Comparison of ENCODE assay signal across 13 mouse cellular contexts in the genomic region with DNA sequence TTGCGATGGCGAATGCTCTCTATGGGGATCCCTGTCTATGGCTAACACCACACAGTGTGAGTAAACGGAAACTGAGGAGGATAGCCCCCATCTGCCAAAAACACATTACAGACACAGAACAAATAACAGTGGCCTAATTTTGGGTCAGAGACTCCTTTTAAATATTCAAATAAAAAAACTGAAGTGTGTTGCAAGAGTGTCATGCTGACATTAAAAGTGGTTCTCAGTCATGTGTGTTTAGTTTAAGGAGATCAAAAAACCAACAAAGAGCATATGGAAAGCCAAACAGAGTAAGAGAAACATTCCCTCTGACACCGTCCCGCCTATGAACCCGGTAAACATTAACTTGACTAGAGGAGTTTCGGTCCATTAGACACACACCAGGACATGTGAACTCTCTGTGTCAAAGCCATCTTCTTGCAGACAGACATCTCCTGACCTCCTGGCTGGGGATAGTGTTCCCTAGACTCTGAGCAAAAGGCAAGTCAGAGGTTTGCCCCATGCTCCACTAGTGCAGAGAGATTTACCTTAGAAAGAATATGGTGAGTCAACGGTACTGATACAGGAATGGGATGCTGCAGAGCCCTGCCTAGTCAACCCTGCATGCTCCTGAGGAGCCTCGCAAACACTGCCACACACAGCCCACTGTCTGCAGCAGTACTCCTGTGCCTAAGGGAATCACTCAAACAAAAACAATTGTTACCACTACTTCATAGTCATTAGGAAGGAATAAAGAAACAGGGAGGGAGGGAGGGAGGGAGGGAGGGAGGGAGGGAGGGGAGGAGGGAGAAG.
DNase-seq lines count a peak whose midpoint lies in the region; ATAC-seq and TF ChIP-seq lines count a peak whose summit lies in the region.
"Had no signal": no experiment of that assay in that cellular context is flagged by ENCODE, and none has a peak within 500 bp of the region (broad histone marks: within the 10 kb centered on the region; RNA-seq: fewer than 3 reads in every experiment).

No protein-coding gene starts in this region.

- H3K9me3 ChIP-seq in kidney, embryonic 14.5 days (ENCODE audit: control insufficient read depth, low read length): no peaks in the 10 kb centered on the region
- no peaks in the 10 kb centered on the region for H3K9me3 ChIP-seq in liver, embryonic 14.5 days (ENCODE audit: control insufficient read depth, low read length)
- H3K9me3 ChIP-seq: heart, embryonic 13.5 days; hindbrain, embryonic 12.5 days; midbrain, embryonic 15.5 days had no signal

- H3K4me2 ChIP-seq in kidney, embryonic 14.5 days (replicated peaks; ENCODE audit: low read depth, low read length): no peak overlapping the region
- no peak overlapping the region; the same call in 1 of the 2 replicates for H3K4me2 ChIP-seq in liver, embryonic 14.5 days (ENCODE audit: low read depth)
- H3K4me2 ChIP-seq: heart, embryonic 13.5 days; hindbrain, embryonic 12.5 days; midbrain, embryonic 15.5 days had no signal

- WGBS in kidney, embryonic 14.5 days: 18% methylated on average over 9 of the region's 9 CpGs
- 64% methylated on average over 9 of the region's 9 CpGs for WGBS in liver, embryonic 14.5 days (ENCODE audit: insufficient replicate concordance)

- no peaks in the 10 kb centered on the region for H3K27me3 ChIP-seq in Patski
- no peaks in the 10 kb centered on the region for H3K27me3 ChIP-seq in kidney, embryonic 14.5 days (ENCODE audit: control insufficient read depth, insufficient read depth, low read length)
- no peaks in the 10 kb centered on the region for H3K27me3 ChIP-seq in liver, embryonic 14.5 days (ENCODE audit: control insufficient read depth, insufficient read depth, low read length)
- H3K27me3 ChIP-seq: heart, embryonic 13.5 days; hindbrain, embryonic 12.5 days; midbrain, embryonic 15.5 days had no signal

- H3K36me3 ChIP-seq in kidney, embryonic 14.5 days (ENCODE audit: control insufficient read depth, insufficient read depth, low read length): no peaks in the 10 kb centered on the region
- no peaks in the 10 kb centered on the region for H3K36me3 ChIP-seq in liver, embryonic 14.5 days (replicated peaks; ENCODE audit: control insufficient read depth, insufficient read depth, low read depth)
- H3K36me3 ChIP-seq: heart, embryonic 13.5 days; hindbrain, embryonic 12.5 days; midbrain, embryonic 15.5 days had no signal

- no peak overlapping the region for H3K9ac ChIP-seq in kidney, embryonic 14.5 days (ENCODE audit: low read depth, low read length)
- H3K9ac ChIP-seq in liver, embryonic 14.5 days (replicated peaks): no peak overlapping the region
- H3K9ac ChIP-seq: heart, embryonic 13.5 days; hindbrain, embryonic 12.5 days; midbrain, embryonic 15.5 days had no signal

- CTCF ChIA-PET in Patski (lab: Charles Lee): interaction anchor here (0.7 kb wide), 1 partner anchor 11 kb away, joined by 3 read pairs; no protein-coding TSS in a partner anchor

- H3K27ac ChIP-seq in kidney, embryonic 14.5 days (ENCODE audit: low read depth, low read length): no peak overlapping the region
- no peak overlapping the region for H3K27ac ChIP-seq in liver, embryonic 14.5 days
- H3K27ac ChIP-seq: heart, embryonic 13.5 days; hindbrain, embryonic 12.5 days; midbrain, embryonic 15.5 days had no signal

- ATAC-seq in Patski: peak; percentile 96
- ATAC-seq in kidney, embryonic 14.5 days (ENCODE audit: low FRiP score, low TSS enrichment): peak; percentile 81; the same call in 1 of the 2 replicates
- ATAC-seq in liver, embryonic 14.5 days (ENCODE audit: insufficient read depth): 0 out of 2 replicates have a peak, but pooled peaks have one; percentile 17
- no peak for ATAC-seq in megakaryocyte progenitor cell, adult 5-6 weeks (replicated peaks; ENCODE audit: poor library complexity)
- ATAC-seq: activated CD4-positive, CD25-positive, alpha-beta regulatory T cell, adult 4 months; midbrain, embryonic 15.5 days had no signal

- peak; percentile 71 for DNase-seq in heart, adult 11 months
- no peak for DNase-seq in heart, postnatal 36 days
- DNase-seq in Patski (ENCODE audit: low read depth, low spot score): peak; percentile 96
- peak in 2 of 3 experiments; percentile 4 to 7 for DNase-seq in liver, embryonic 14.5 days (ENCODE audit: low read depth in 3 of 3, low spot score in 3 of 3)
- no peak for DNase-seq in spleen, postnatal 36 days (ENCODE audit: low spot score in 2 of 2)
- no peak for DNase-seq in left cerebral cortex, adult 11 months (ENCODE audit: low spot score)
- DNase-seq: cerebellum, adult 11 months had no signal

- TF ChIP-seq CTCF in Patski (IDR thresholded peaks at IDR 0.05): no peak
- TF ChIP-seq CTCF in liver, embryonic 14.5 days (IDR thresholded peaks at IDR 0.05; ENCODE audit: low read depth): no peak

- H3K4me1 ChIP-seq in kidney, embryonic 14.5 days (ENCODE audit: control insufficient read depth, insufficient read depth, low read length): peaks cover 6% of the 10 kb centered on the region; the same call in 1 of the 2 replicates
- H3K4me1 ChIP-seq in liver, embryonic 14.5 days (replicated peaks; ENCODE audit: control insufficient read depth in 2 of 2, insufficient read depth in 2 of 2, low read length in 1 of 2): peaks cover 0 to 5% of the 10 kb centered on the region in 2 experiments; a peak in 2 of 4 replicates

- no peak for TF ChIP-seq EP300 in liver, embryonic 14.5 days (IDR thresholded peaks at IDR 0.05; ENCODE audit: low read depth)

- POLR2A ChIA-PET in Patski (lab: Charles Lee): interaction anchor here (0.6 kb wide), 1 partner anchor 16 kb away, joined by 3 read pairs; no protein-coding TSS in a partner anchor

- no peak overlapping the region for H3K4me3 ChIP-seq in kidney, embryonic 14.5 days (ENCODE audit: low read length)
- H3K4me3 ChIP-seq in liver, embryonic 14.5 days (ENCODE audit: insufficient read depth in 1 of 2, low read depth in 2 of 2, low read length in 2 of 2): no peak overlapping the region
- H3K4me3 ChIP-seq: heart, embryonic 13.5 days; hindbrain, embryonic 12.5 days; midbrain, embryonic 15.5 days had no signal

- in situ Hi-C loops in Patski (cut with MboI; ENCODE audit: low pct_unique_long_range_greater_than_20kb): loop anchor here (10.0 kb wide), 1 partner anchor 177 kb away; no protein-coding TSS in a partner anchor

- intact Hi-C loops in heart, postnatal 36 days (cut with DNase I): loop anchor here (2.0 kb wide), 1 partner anchor 37 kb away; no protein-coding TSS in a partner anchor

Comparison
In these comparisons a context has a peak if more than half of its experiments do, and no peak if none do; other contexts are left out.
1. DNase-seq: peak in heart, adult 11 months (single experiment), Patski (single experiment) and liver, embryonic 14.5 days (2 of 3); none in heart, postnatal 36 days (0 of 2), spleen, postnatal 36 days (0 of 2) and left cerebral cortex, adult 11 months (single experiment).